Mouse (Mus musculus): Measurements from ENCODE around the gene Add1.

DNA sequence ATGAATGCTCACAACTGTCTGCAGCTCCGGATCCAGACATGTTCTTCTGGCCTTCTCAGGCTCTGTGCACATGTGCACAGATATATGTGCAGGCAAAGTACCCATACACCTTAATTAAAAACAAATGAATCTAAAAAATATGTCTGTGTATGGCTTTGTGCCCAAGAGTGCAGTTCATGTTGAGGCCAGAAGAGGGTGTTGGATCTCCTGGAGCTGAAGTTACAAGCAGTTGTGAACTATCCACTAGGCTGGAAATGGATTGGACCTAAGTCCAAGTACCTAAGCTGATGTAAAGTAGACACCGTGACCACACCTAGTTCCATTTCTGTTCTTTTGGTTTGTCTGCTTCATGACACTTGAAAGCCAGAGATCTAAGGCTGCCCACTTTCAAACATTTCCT, 96.0 kb downstream of the Add1 start:
- TF ChIP-seq CTCF (IDR thresholded peaks at IDR 0.05; ENCODE audit: control insufficient read depth, insufficient read depth, low read length) (no peak), POLR2A (IDR thresholded peaks at IDR 0.05; ENCODE audit: borderline replicate concordance, control insufficient read depth, low read depth, low read length) (no peak)
